Mouse (Mus musculus): ENCODE measurements around the gene Gm10696.
"Not testable (repeated sequence)": the region's sequence is repeated elsewhere in the genome, so short reads cannot be mapped to it uniquely, and the experiment has no call there.

DNA sequence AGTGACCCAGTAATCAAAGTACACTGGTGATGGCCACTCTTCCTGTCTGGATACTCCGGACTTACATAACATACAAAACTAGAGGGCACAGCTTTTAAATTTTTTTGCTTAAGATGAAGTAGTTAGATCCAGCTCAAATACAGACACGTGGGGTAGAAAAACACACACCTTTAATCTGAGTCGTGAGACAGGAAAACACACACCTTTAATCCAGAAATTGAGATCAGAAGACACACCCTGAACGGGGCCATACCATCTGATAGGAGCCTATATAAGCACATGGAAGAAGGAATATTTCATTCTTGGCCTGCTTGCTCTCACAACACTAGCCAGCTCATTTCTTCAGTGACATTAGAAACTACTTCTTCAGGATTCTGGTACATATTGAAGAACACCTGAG is 18.4 kb upstream of the Gm10696 start, which contains the start of gene Gm5286:
- TF ChIP-seq FLI1 (IDR thresholded peaks at IDR 0.05; ENCODE audit: low read length); GATA1 (IDR thresholded peaks at IDR 0.05; ENCODE audit: borderline replicate concordance, low read length): not testable (repeated sequence)

Data from megakaryocyte, embryonic 14.5 days (primary cell).